Mouse (Mus musculus): ENCODE data around the gene Dexi.

DNA sequence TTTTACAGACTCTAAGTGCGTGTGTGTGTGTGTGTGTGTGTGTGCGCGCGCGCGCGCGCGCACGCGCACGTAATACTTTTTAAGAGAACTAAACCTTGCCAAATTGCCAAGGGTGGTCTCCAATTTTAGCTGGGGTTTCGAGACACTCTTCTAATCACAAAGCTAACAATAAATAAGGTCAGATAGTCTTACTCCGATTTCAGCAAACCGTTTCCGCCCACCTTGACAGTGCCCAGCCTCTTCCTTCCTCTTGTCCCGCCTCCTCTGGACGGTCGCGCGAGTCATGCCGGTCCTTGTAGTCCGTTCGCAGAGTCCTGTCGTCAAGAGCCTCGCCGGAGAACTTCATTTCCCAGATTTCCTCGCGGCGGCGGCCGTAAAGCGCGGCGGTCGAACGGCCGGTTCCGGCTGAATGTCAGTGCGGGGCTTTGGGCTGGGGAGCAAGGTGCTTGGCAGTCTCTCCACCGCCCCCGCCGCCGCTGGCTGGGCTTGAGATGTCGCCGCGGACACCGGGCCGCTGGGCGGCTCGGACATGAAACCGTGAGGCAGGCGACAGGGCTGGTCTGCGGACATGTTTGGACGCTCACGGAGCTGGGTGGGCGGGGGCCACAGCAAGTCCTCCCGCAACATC, 2.3 kb upstream of the Dexi start, which contains the start of gene Clec16a:
- TF ChIP-seq CTCF (IDR thresholded peaks at IDR 0.05; ENCODE audit: low read depth, low read length), result no peak
- no peak for TF ChIP-seq POLR2A (IDR thresholded peaks at IDR 0.05; ENCODE audit: extremely low read depth, insufficient read depth, low read length)
